Mouse (Mus musculus) cerebellum, adult 11-12 months (tissue): ENCODE data around the gene Slc25a4.
"Not testable (repeated sequence)": the region's sequence is repeated elsewhere in the genome, so short reads cannot be mapped to it uniquely, and the experiment has no call there.

Experiments
- DNase-seq: peaks from one replicate; pipeline ENCODE4 v3.0.0; 2022

The Slc25a4 gene

GRCm38 (mm10) chr8:46210404-46211315 is at the start of gene Slc25a4:
Gene Slc25a4, minus strand, starts transcription at chr8:46211284.
- peak; percentile 97 for DNase-seq

DNA sequence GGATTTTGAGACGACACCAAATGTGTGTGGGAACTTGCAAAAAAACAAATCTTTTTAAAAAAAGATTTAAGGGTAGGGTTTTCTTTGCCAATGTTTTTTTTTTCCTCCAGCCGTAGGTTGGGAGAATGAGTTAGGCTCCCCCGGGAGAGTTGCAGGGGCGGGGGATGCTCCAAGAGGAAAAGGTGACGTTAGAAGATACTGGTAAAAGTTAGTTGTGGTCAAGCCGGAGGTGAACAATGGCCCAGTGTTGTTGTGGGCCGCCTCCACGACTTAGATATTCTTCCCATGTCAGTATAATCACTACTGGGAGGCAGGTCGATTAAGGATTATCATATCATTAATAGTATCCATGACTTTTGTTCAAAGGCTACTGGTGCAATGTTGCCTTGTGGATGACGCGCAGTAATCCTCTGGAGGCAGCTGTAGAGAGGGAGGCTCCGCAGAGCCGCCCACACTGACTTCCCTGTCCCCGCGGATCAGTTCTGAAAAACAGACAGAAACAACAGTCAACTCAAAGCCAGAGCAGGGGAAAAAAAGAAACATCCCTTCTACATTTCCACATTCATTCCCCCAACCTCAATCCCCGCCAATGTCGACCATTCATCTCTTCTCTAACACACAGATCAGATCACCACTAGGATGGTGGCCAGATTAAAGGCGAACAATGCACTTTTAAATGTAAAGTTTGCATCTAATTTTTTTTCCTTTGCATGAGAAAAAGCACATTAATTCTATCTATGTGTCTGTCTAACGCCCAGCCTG is 47.0 kb upstream of the Slc25a4 start:
- no peak for DNase-seq

GRCm38 (mm10) chr8:46252456-46252855 is 41.4 kb upstream of the Slc25a4 start:
- no peak for DNase-seq

DNA sequence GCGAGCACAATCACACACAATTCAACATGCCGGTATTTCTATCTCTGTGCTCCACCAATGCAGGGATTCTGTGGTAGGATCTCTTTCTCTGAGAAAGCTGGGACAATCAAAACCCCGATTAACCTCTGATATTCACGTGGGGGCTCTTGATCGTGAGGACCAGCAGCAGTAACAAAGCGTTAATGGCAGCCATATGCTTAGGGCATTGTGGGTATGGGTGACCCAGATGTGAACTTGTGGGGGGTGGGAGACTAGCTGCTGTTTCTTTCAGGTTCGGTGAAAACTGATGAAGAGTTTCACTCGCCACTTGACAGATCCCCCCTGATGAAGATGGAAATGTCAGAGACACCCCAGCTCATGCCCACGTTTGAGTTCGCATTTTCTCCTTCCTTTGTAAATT is 40.5 kb upstream of the Slc25a4 start:
- DNase-seq: no peak

- no peak for DNase-seq
Observed at GRCm38 (mm10) chr8:46246346-46246745, 35.3 kb upstream of the Slc25a4 start.

GRCm38 (mm10) chr8:46242946-46243345 is 31.9 kb upstream of the Slc25a4 start:
- no peak for DNase-seq

- DNase-seq: peak; percentile 29
Observed at GRCm38 (mm10) chr8:46241568-46242374, 30.7 kb upstream of the Slc25a4 start.

DNA sequence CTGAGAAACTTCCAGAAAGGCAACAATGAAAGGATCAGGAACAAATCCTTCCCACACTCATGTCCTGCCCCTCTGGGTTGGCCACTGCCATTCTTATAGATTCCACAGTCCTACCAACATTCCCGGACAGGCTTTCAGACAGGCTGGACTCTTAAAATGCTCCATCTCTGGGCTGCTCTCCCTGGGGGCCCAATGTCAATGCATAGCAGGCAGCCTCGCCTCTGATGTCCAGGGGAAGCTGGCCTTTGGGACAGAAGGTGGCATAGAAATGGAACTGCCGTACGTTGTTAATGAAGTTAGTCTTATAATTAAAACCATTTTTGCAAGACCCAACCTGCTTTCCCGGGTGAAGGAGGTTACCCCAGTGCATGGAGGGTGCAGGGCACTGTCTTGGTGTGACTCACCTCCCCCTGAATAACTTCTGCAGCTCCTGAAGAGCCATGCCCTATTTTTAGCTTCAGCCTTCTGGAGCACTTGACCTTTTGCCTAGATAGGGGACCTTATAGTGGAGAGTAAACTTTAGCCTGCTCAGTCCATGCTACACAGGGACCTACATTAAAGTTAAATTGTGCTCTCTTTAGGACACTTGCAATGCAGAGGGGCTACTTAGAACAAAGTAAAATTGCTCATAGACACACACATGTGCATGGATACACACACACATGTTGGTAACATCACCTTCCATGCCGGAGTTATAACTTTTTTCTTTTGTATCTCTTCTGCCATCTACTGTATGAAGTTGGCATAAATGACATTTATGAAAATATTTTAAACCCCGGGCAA is 25.5 kb upstream of the Slc25a4 start:
- no peak for DNase-seq

GRCm38 (mm10) chr8:46234736-46235135 is 23.7 kb upstream of the Slc25a4 start:
- no peak for DNase-seq

- DNase-seq: no peak
Observed at GRCm38 (mm10) chr8:46232798-46233197, 21.7 kb upstream of the Slc25a4 start.

DNA sequence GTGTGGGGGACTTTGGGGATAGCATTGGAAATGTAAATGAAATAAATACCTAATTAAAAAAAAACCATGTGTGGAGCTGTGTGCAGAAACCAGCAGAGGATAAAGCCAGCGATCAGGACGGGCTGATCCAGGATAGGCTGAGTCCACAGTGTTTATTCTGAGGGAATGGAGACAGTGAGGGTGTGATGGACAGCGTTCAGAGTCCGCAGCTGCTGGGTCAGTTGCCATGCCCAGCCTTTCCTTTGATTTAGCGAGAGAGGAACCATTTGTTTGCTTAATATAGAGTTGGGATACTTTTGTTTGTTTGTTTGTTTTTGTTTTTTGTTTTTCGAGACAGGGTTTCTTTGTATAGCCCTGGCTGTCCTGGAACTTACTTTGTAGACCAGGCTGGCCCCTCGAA is 20.9 kb upstream of the Slc25a4 start:
- not testable (repeated sequence) for DNase-seq

- no peak for DNase-seq
Observed at GRCm38 (mm10) chr8:46226622-46227021, 15.5 kb upstream of the Slc25a4 start.

- DNase-seq: no peak
Observed at GRCm38 (mm10) chr8:46225501-46225900, 14.4 kb upstream of the Slc25a4 start.

- DNase-seq: no peak
Observed at GRCm38 (mm10) chr8:46220566-46220965, 9.5 kb upstream of the Slc25a4 start.

- peak; percentile 82 for DNase-seq
Observed at GRCm38 (mm10) chr8:46216838-46217237, 5.8 kb upstream of the Slc25a4 start.

- no peak for DNase-seq
Observed at GRCm38 (mm10) chr8:46213971-46214480, 2.9 kb upstream of the Slc25a4 start.

- peak; percentile 60 for DNase-seq
Observed at GRCm38 (mm10) chr8:46212194-46212593, 1.1 kb upstream of the Slc25a4 start.

DNA sequence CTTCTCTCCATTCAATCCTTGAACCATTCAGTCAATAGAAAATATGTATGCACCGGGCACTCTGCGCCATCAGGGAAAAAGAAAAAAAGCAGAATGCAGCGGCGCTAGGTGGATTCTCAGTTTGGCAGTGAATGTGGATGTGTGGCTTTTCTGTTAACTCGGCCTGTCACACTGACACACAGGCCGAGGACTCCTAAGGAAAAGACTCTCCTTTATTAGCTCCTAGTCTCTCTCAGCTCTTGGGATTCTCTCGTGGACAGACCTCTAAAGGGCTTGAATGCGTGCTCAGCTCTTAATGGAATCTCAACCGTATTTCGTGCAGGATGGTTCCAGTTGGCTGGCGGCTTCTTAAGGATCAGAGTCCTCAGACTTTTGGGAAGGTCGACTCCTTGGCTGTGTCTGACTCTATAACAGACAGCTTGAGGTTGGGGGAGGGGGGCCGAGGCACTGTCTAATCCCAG is 557 bp upstream of the Slc25a4 start:
- peak; percentile 54 for DNase-seq

- DNase-seq: peak; percentile 33
Observed at GRCm38 (mm10) chr8:46209057-46209456, 2.0 kb downstream of the Slc25a4 start.

DNA sequence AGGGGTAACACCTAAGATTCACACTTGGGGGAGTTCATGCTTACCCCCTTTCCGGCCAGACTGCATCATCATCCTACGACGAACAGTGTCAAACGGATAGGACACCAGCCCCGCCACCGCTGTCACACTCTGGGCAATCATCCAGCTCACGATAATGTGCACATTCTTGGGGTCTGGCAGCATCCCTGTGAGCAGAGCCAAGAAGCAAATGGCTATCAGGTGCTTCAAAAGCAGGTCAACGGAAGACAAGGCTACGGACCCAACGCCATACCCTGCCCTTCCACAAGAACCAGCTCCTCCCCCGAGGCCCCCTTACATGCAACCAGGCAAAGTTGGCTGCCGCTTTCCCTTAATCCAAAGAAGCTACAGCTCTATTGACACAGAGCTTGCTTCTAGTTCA is 2.7 kb downstream of the Slc25a4 start:
- DNase-seq: peak; percentile 68

DNA sequence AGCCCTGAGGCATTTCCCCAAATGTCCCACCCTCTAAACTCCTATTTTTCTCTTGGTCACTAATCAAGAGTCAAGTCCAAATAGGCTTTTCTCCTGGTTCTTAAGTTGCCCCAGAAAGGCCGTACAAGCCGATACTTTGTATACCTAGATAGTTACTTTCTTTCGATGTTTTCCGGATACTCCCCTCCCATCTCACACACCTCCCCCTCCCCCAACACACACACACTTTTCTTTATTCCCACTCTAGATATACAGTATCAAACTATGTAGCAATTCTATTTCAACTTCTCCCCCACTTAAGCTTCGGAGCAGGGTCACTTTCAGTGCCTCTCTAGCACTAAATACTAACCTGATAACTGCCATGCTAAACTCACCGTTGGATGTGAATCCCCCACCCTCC is 5.0 kb downstream of the Slc25a4 start:
- no peak for DNase-seq
